Mouse (Mus musculus) cortical plate, adult 2 months (tissue): Measurements from ENCODE around the gene Prr36.

Experiments
- CTCF ChIP-seq: fragments of 200-500 bp; IDR thresholded peaks from 2 replicates; pipeline ENCODE4 v1.5.1; 2011; ENCODE audit warnings: mild to moderate bottlenecking, control low read depth, low read length; ENCODE audit not compliant: insufficient read depth; ENCODE audit errors: extremely low read depth
- POLR2A ChIP-seq: fragments of 200-500 bp; IDR thresholded peaks from 2 replicates; pipeline ENCODE4 v1.6.1; 2011; ENCODE audit warnings: mild to moderate bottlenecking, low read length, control low read depth; ENCODE audit not compliant: insufficient read depth; ENCODE audit errors: extremely low read depth

DNA sequence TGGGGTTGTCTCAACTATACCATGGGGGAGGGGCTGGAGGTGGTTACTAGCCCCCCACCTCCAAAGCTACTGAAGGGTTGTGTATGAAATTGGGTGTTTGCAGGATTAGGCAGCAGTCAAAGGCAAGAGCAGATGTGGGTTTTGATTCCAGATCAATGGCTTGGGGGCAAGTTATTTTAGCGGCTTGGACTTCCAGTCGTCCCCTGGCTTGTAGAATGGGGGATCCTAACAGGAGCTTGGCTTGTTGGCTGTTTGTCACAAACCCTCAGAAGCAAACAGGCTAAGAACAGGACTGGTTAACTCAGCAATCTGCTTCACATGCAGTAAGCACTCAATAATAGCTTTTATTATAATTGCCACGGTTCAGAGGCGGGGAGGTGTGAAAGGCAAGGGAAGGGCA is 40.1 kb upstream of the Prr36 start:
- TF ChIP-seq POLR2A (no peak), CTCF (no peak)
